Mouse (Mus musculus) heart, postnatal 0 days (tissue): ENCODE data around the gene Serpinf2.

Experiments used
- CTCF ChIP-seq: IDR thresholded peaks from 2 replicates; pipeline ENCODE4 v1.5.1; 2016; ENCODE audit warnings: antibody characterized with exemption, control low read depth, low read depth
- EP300 ChIP-seq: IDR thresholded peaks from 2 replicates; pipeline ENCODE4 v1.6.1; 2016; ENCODE audit warnings: antibody characterized with exemption, low read depth

- no peak for TF ChIP-seq CTCF
- no peak for TF ChIP-seq EP300
Measured at GRCm38 (mm10) chr11:75455041-75455736, 15.8 kb upstream of the Serpinf2 start.
